Mouse (Mus musculus) kidney, postnatal 36 days (tissue): Measurements from ENCODE around the gene Nop9.

ENCODE experiments used
- DNase-seq, 2 experiments: peaks; one replicate each; pipeline ENCODE4 v3.0.0; 2021 to 2022; ENCODE audit warnings: mixed read lengths in 2 of 2

The Nop9 gene

GRCm38 (mm10) chr14:55745180-55745860 is at the start of gene Nop9, which contains the start of gene Dhrs1:
Gene Nop9 (plus strand): TSS chr14:55745693.
Gene Dhrs1 (minus strand): TSS chr14:55745690.
- DNase-seq, result peak; percentile 90 to 93

- DNase-seq, result no peak
These were observed 48.3 kb upstream of the Nop9 start for GRCm38 (mm10) chr14:55697226-55697625.

GRCm38 (mm10) chr14:55701131-55701530 is 44.4 kb upstream of the Nop9 start:
- peak in 1 of 2 experiments; percentile 22 for DNase-seq

- no peak for DNase-seq
These were observed 42.7 kb upstream of the Nop9 start for GRCm38 (mm10) chr14:55702761-55703160.

GRCm38 (mm10) chr14:55706051-55706600 is 39.4 kb upstream of the Nop9 start:
- DNase-seq, result no peak

GRCm38 (mm10) chr14:55707397-55707796 is 38.1 kb upstream of the Nop9 start:
- no peak for DNase-seq

- no peak for DNase-seq
These were observed 36.0 kb upstream of the Nop9 start for GRCm38 (mm10) chr14:55709509-55709908.

GRCm38 (mm10) chr14:55711786-55712185 is 33.7 kb upstream of the Nop9 start:
- peak in 1 of 2 experiments; percentile 34 for DNase-seq

- DNase-seq, result peak; percentile 83 to 85
These were observed 32.3 kb upstream of the Nop9 start for GRCm38 (mm10) chr14:55713007-55713728.

GRCm38 (mm10) chr14:55713729-55714122 is 31.8 kb upstream of the Nop9 start, which contains the start of gene Tgm1:
Gene Tgm1 (minus strand): TSS chr14:55713926.
- no peak for DNase-seq

- DNase-seq, result peak; percentile 46 to 69
These were observed 30.6 kb upstream of the Nop9 start for GRCm38 (mm10) chr14:55714893-55715292.

- DNase-seq, result peak; percentile 68 to 73
These were observed 29.2 kb upstream of the Nop9 start for GRCm38 (mm10) chr14:55716271-55716670.

- DNase-seq, result peak; percentile 75 to 84
These were observed 28.6 kb upstream of the Nop9 start for GRCm38 (mm10) chr14:55716884-55717283.

GRCm38 (mm10) chr14:55719737-55720136 is 25.8 kb upstream of the Nop9 start:
- no peak for DNase-seq

- peak in 1 of 2 experiments; percentile 54 for DNase-seq
These were observed 24.8 kb upstream of the Nop9 start for GRCm38 (mm10) chr14:55720666-55721065.

GRCm38 (mm10) chr14:55721076-55721475 is 24.4 kb upstream of the Nop9 start:
- DNase-seq, result peak; percentile 73 to 74

GRCm38 (mm10) chr14:55721700-55722437 is 23.6 kb upstream of the Nop9 start, which contains the start of gene Rabggta:
Gene Rabggta (minus strand): TSS chr14:55722263.
- peak; percentile 96 to 98 for DNase-seq

- no peak for DNase-seq
These were observed 23.0 kb upstream of the Nop9 start for GRCm38 (mm10) chr14:55722438-55722945.

GRCm38 (mm10) chr14:55723433-55723832 is 22.1 kb upstream of the Nop9 start:
- no peak for DNase-seq

- DNase-seq, result peak; percentile 68 to 73
These were observed 21.1 kb upstream of the Nop9 start for GRCm38 (mm10) chr14:55724411-55724871.

GRCm38 (mm10) chr14:55726261-55726660 is 19.2 kb upstream of the Nop9 start:
- no peak for DNase-seq

GRCm38 (mm10) chr14:55727889-55728685 is 17.4 kb upstream of the Nop9 start:
- no peak for DNase-seq
